Mouse (Mus musculus) CD4-positive, CD25-positive, alpha-beta regulatory T cell, adult 4 months (primary cell): Measurements from ENCODE around the gene Flvcr2. TPM values are rescaled to one million over a fixed set of nuclear protein-coding genes. Genes with fewer than 3 reads are reported as not detected.

Experiments
- ATAC-seq: one replicate; pipeline ENCODE4 v1.8.0; 2017
- polyA plus RNA-seq, 2 experiments: library from polyadenylated mRNA; unstranded; fragments of 100-300 nt; shearing (Covaris generic); gene quantifications; one replicate each; pipeline ENCODE4 v1.2.1; 2017

Gene Flvcr2
- polyA plus RNA-seq, 2 experiments from 2014 or later: 0.39 to 0.89 TPM

DNA sequence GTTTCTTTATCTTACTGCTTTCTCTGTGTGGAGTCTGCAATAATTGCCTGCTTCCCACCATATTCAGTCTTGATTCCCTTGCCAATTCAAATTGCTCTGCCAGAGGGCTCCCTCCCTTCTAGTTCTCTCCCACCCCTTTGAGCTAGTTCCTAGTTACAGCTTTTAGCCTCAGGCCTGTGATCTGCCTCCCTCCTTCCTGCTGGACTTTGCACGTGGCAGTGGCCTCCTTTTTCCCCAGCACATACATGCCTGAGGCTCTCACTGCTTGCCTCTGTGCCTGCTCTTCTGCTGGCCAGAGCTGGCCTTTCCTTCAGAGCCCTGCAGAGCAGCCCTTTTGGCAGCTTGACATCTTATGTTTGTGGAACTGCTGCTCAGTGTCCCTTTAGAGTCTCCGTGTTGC, 116.2 kb downstream of the Flvcr2 start:
- no peak for ATAC-seq

Other genes with a start within 250 kb of the Flvcr2 start
- gene Jdp2, start 147.5 kb upstream of the Flvcr2 start, polyA plus RNA-seq: under 1 TPM in 1 of 2 experiments, not detected in 1; 0.20 TPM
- 100 to 1,000 TPM; 162 to 234 TPM for gene Batf, start 59.9 kb upstream of the Flvcr2 start, polyA plus RNA-seq
- 100 to 1,000 TPM; 140 to 169 TPM for gene Erg28, start 78.0 kb downstream of the Flvcr2 start, polyA plus RNA-seq
- gene Ttll5, start 78.1 kb downstream of the Flvcr2 start, polyA plus RNA-seq: 10 to 100 TPM in 1 of 2 experiments, 1 to 10 TPM in 1; 8.3 to 11.0 TPM